Comparison of ENCODE assay signal across 8 mouse cellular contexts in genomic region chr11:82780983-82781903, GRCm38 (mm10). TPM values are rescaled to one million over a fixed set of nuclear protein-coding genes. Genes with fewer than 3 reads are reported as not detected.
DNase-seq lines count a peak whose midpoint lies in the region; ATAC-seq and TF ChIP-seq lines count a peak whose summit lies in the region.

TSS of gene Lig3 (plus strand) at chr11:82781108.

- H3K4me2 ChIP-seq in forebrain, embryonic 12.5 days = peak within 1 kb of the TSS; percentile 71
- H3K4me2 ChIP-seq in heart, postnatal 0 days (ENCODE audit: low read depth, low read length) = peak within 1 kb of the TSS; percentile 77
- H3K4me2 ChIP-seq in liver, embryonic 16.5 days (ENCODE audit: low read depth, low read length) = peak within 1 kb of the TSS; percentile 74
- H3K4me2 ChIP-seq in neural tube, embryonic 13.5 days = peak within 1 kb of the TSS; percentile 80

- H3K9me3 ChIP-seq in E14TG2a.4 (ENCODE audit: low read length) = no peaks in the 10 kb centered on the region
- no peaks in the 10 kb centered on the region for H3K9me3 ChIP-seq in forebrain, embryonic 12.5 days
- H3K9me3 ChIP-seq in heart, postnatal 0 days (replicated peaks; ENCODE audit: control insufficient read depth, low read length) = no peaks in the 10 kb centered on the region
- H3K9me3 ChIP-seq in liver, embryonic 16.5 days (replicated peaks; ENCODE audit: control insufficient read depth, low read length) = no peaks in the 10 kb centered on the region
- H3K9me3 ChIP-seq in neural tube, embryonic 13.5 days = no peaks in the 10 kb centered on the region

- H3K4me1 ChIP-seq in E14TG2a.4 (replicated peaks; ENCODE audit: low read depth, low read length) = peaks cover 35% of the 10 kb centered on the region
- peaks cover 21% of the 10 kb centered on the region for H3K4me1 ChIP-seq in forebrain, embryonic 12.5 days
- peaks cover 12% of the 10 kb centered on the region; the same call in 1 of the 2 replicates for H3K4me1 ChIP-seq in heart, postnatal 0 days (ENCODE audit: control insufficient read depth, insufficient read depth)
- H3K4me1 ChIP-seq in liver, embryonic 16.5 days (ENCODE audit: control insufficient read depth, low read depth, low read length) = peaks cover 16% of the 10 kb centered on the region
- peaks cover 28% of the 10 kb centered on the region for H3K4me1 ChIP-seq in neural tube, embryonic 13.5 days (replicated peaks)
- peaks cover 6% of the 10 kb centered on the region for H3K4me1 ChIP-seq in testis, adult 2 months (ENCODE audit: control insufficient read depth, insufficient read depth, low read length)

- peak; percentile 97 for ATAC-seq in forebrain, embryonic 12.5 days (ENCODE audit: low FRiP score)
- peak; percentile 97 for ATAC-seq in heart, postnatal 0 days (ENCODE audit: insufficient read depth, low read depth)
- ATAC-seq in liver, embryonic 16.5 days (ENCODE audit: low read depth) = peak; percentile 91
- ATAC-seq in neural tube, embryonic 13.5 days (ENCODE audit: low read depth) = peak; percentile 96

- TF ChIP-seq CTCF in E14TG2a.4 (conservative IDR thresholded peaks at IDR 0.05; ENCODE audit: low read length) = no peak
- TF ChIP-seq CTCF in heart, postnatal 0 days (IDR thresholded peaks at IDR 0.05; ENCODE audit: low read depth) = no peak
- TF ChIP-seq CTCF in testis, adult 2 months (IDR thresholded peaks at IDR 0.05; ENCODE audit: control insufficient read depth, insufficient read depth, insufficient replicate concordance, low read depth, low read length) = no peak

- DNase-seq in c-Kit-positive CD71-positive TER-119-positive erythroid progenitor cells, embryonic 14.5 days (ENCODE audit: low spot score) = peak; percentile 84
- peak; percentile 95 for DNase-seq in heart, postnatal 0 days (ENCODE audit: low spot score)
- peak; percentile 97 to 98 for DNase-seq in kidney, postnatal 4 days

- peak; percentile 80 for TF ChIP-seq POLR2A in testis, adult 2 months (IDR thresholded peaks at IDR 0.05; ENCODE audit: control insufficient read depth, low read depth, low read length)

- peaks cover 42% of the 10 kb centered on the region for H3K36me3 ChIP-seq in E14TG2a.4 (ENCODE audit: insufficient read depth, low read length)
- peaks cover 31% of the 10 kb centered on the region for H3K36me3 ChIP-seq in forebrain, embryonic 12.5 days (replicated peaks)
- peaks cover 28% of the 10 kb centered on the region; the same call in 1 of the 2 replicates for H3K36me3 ChIP-seq in heart, postnatal 0 days (replicated peaks; ENCODE audit: control insufficient read depth, insufficient read depth, low read length)
- H3K36me3 ChIP-seq in liver, embryonic 16.5 days (ENCODE audit: control insufficient read depth, insufficient read depth) = no peaks in the 10 kb centered on the region
- peaks cover 28% of the 10 kb centered on the region for H3K36me3 ChIP-seq in neural tube, embryonic 13.5 days
- peaks cover 2% of the 10 kb centered on the region for H3K36me3 ChIP-seq in testis, adult 2 months (ENCODE audit: control insufficient read depth, insufficient read depth, low read length)

- TF ChIP-seq EP300 in heart, postnatal 0 days (IDR thresholded peaks at IDR 0.05; ENCODE audit: low read depth) = no peak

- peak within 1 kb of the TSS; percentile 97 for H3K9ac ChIP-seq in forebrain, embryonic 12.5 days
- H3K9ac ChIP-seq in heart, postnatal 0 days (replicated peaks; ENCODE audit: low read depth, low read length) = peak within 1 kb of the TSS; percentile 93
- peak within 1 kb of the TSS; percentile 88 for H3K9ac ChIP-seq in liver, embryonic 16.5 days (ENCODE audit: low read depth, low read length)
- H3K9ac ChIP-seq in neural tube, embryonic 13.5 days = peak within 1 kb of the TSS; percentile 96

- H3K27ac ChIP-seq in forebrain, embryonic 12.5 days = peak within 1 kb of the TSS; percentile 96
- H3K27ac ChIP-seq in heart, postnatal 0 days (ENCODE audit: low read depth) = peak within 1 kb of the TSS; percentile 90
- H3K27ac ChIP-seq in liver, embryonic 16.5 days (ENCODE audit: low read length) = peak within 1 kb of the TSS; percentile 77
- peak within 1 kb of the TSS; percentile 98 for H3K27ac ChIP-seq in neural tube, embryonic 13.5 days (replicated peaks)
- peak within 1 kb of the TSS; percentile 97 for H3K27ac ChIP-seq in testis, adult 2 months (ENCODE audit: control insufficient read depth, insufficient read depth, low read depth, low read length)

- H3K27me3 ChIP-seq in E14TG2a.4 (ENCODE audit: insufficient read depth, low read length) = no peaks in the 10 kb centered on the region
- H3K27me3 ChIP-seq in forebrain, embryonic 12.5 days = no peaks in the 10 kb centered on the region
- H3K27me3 ChIP-seq in heart, postnatal 0 days (ENCODE audit: control insufficient read depth, insufficient read depth, low read length) = no peaks in the 10 kb centered on the region
- no peaks in the 10 kb centered on the region for H3K27me3 ChIP-seq in liver, embryonic 16.5 days (ENCODE audit: control insufficient read depth, insufficient read depth, low read depth, low read length)
- H3K27me3 ChIP-seq in neural tube, embryonic 13.5 days = no peaks in the 10 kb centered on the region
- H3K27me3 ChIP-seq in testis, adult 2 months (ENCODE audit: control insufficient read depth, insufficient read depth, low read length) = no peaks in the 10 kb centered on the region

- WGBS in forebrain, embryonic 12.5 days = under 1% methylated on average over 82 of the region's 90 CpGs
- WGBS in heart, postnatal 0 days = under 1% methylated on average over 82 of the region's 90 CpGs
- WGBS in liver, embryonic 16.5 days (ENCODE audit: insufficient replicate concordance) = under 1% methylated on average over 77 of the region's 90 CpGs
- WGBS in neural tube, embryonic 13.5 days = under 1% methylated on average over 79 of the region's 90 CpGs

- H3K4me3 ChIP-seq in E14TG2a.4 (replicated peaks; ENCODE audit: low read length) = peak within 1 kb of the TSS; percentile 98
- H3K4me3 ChIP-seq in forebrain, embryonic 12.5 days (replicated peaks) = peak within 1 kb of the TSS; percentile 97
- peak within 1 kb of the TSS; percentile 88 for H3K4me3 ChIP-seq in heart, postnatal 0 days (ENCODE audit: low read depth, low read length)
- peak within 1 kb of the TSS; percentile 94 for H3K4me3 ChIP-seq in liver, embryonic 16.5 days (ENCODE audit: low read depth, low read length)
- peak within 1 kb of the TSS; percentile 92 for H3K4me3 ChIP-seq in neural tube, embryonic 13.5 days
- H3K4me3 ChIP-seq in testis, adult 2 months (ENCODE audit: control insufficient read depth, low read depth, low read length) = peak within 1 kb of the TSS; percentile 91

RNA-seq across cellular contexts. Expression of gene Lig3, which starts in this region (rescaled TPM):
- 53.6 and 57.8 TPM in 2 replicates for polyA plus RNA-seq in forebrain, embryonic 12.5 days (2016; fragmentation: Nextera tagmentation; extraction: Ambion mirVana)
- 24.7 and 34.8 TPM in 2 replicates for total RNA-seq in heart, postnatal 0 days (2014; rRNA removed; ENCODE audit: low replicate concordance)
- 11.3 and 12.1 TPM in 2 replicates for polyA plus RNA-seq in heart, postnatal 0 days (2015; fragmentation: Nextera tagmentation; extraction: Ambion mirVana)
- polyA plus RNA-seq in liver, embryonic 16.5 days (2015; fragmentation: Nextera tagmentation; extraction: Ambion mirVana) = 7.9 and 8.4 TPM in 2 replicates
- 24.8 and 25.9 TPM in 2 replicates for polyA plus RNA-seq in neural tube, embryonic 13.5 days (2015; fragmentation: Nextera tagmentation; extraction: Ambion mirVana)
- polyA plus RNA-seq in testis, adult 2 months (2012; rRNA removed) = 107 and 120 TPM in 2 replicates

Comparison
In these comparisons a context has a peak if more than half of its experiments do, and no peak if none do; other contexts are left out.
1. Peak in every context shown above with its lines: DNase-seq, ATAC-seq, H3K4me3 ChIP-seq and H3K27ac ChIP-seq.